Mouse (Mus musculus) layer of hippocampus, postnatal 14 days (tissue): ENCODE measurements around the gene Ggps1. TPM values are rescaled to one million over a fixed set of nuclear protein-coding genes. Genes with fewer than 3 reads are reported as not detected.
"Not testable (repeated sequence)": the region's sequence is repeated elsewhere in the genome, so short reads cannot be mapped to it uniquely, and the experiment has no call there.

Source experiments
- DNase-seq, 2 experiments: peaks; one replicate each; pipeline ENCODE4 v3.0.0; 2021 to 2022; ENCODE audit warnings: low spot score in 2 of 2, mixed read lengths in 1 of 2
- total RNA-seq, 2 experiments: library from RNA; stranded (reverse); gene quantifications; 2 replicates each; pipeline ENCODE4 v1.2.3; 2021

Gene Ggps1
- total RNA-seq, 2 experiments from 2014 or later: 48.1 to 53.5 TPM

GRCm38 (mm10) chr13:14039292-14039965 lies 23.9 kb downstream of the Ggps1 start, which contains the start of gene Tbce:
Tbce (minus strand) TSS chr13:14039638.
- peak; percentile 94 to 97 for DNase-seq

GRCm38 (mm10) chr13:14038911-14039291 lies 24.4 kb downstream of the Ggps1 start:
- DNase-seq: peak in 1 of 2 experiments; percentile 24

DNA sequence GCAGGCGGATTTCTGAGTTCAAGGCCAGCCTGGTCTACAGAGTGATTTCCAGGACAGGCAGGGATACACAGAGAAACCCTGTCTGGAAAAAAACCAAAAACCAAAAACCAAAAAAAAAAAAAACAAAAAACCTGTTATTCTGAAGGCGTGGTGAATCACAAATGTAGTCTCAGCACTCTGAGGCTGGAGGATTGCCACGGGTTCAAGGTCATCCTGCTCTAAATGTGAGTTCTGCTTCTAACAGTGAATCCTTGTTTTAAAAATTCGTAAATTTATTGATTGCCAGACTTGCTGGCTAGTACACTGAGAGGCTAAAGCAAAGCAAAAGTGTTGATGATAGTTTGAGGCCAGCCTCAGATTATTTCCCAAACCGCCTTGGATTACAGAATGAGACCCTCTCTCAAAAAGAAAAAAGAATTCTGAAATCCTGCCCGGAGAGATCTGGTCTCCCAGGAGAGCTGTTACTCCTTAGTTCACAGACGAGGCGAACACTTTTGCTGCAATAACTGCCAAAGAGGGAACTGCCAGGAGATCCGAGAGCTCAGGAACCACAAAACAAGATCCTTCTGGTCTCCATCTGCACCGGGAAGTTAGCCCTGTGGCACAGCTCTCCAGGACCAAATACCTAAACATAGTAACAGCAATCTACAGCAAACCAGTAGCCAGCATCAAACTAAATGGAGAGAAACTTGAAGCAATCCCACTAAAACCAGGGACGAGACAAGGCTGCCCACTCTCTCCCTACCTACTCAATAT lies 27.2 kb downstream of the Ggps1 start:
- no peak for DNase-seq

DNA sequence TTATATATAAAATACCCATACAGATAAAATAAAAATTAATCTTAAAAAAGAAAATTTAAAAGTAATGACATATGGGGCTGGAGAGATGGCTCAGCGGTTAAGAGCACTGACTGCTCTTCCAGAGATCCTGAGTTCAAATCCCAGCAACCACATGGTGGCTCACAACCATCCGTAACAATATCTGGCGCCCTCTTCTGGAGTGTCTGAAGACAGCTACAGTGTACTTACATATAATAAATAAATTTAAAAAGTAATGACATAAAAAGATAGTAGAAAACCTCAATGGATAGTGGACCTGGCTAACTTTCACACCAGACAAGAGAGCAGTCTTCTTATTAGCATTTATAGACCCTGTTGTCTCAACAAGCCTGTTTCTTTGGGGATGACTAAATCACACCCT lies 27.9 kb downstream of the Ggps1 start:
- DNase-seq: not testable (repeated sequence)

- DNase-seq: no peak
Measured at GRCm38 (mm10) chr13:14034073-14034348, 29.3 kb downstream of the Ggps1 start.

GRCm38 (mm10) chr13:14033309-14034072 lies 29.8 kb downstream of the Ggps1 start:
- no peak for DNase-seq

- DNase-seq: no peak
Measured at GRCm38 (mm10) chr13:14026154-14026820, 37.0 kb downstream of the Ggps1 start.

DNA sequence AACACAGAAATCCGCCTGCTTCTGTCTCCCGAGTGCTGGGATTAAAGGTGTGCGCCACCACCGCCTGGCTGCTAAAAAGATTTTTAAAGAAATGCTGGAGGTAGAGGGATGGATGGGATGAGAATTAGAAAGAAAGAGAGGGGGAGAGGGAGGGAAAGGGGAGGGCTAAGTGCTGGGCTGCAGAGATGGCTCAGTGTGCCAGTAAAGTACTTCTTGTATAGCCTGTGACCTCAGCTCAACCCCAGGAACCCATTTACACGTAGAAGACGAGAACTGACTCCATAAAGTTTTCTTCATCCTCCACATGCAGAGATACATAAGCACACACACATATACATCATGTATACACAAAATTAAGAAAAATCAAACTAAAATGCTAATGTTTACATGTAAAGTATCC lies 37.7 kb downstream of the Ggps1 start:
- DNase-seq: no peak

DNA sequence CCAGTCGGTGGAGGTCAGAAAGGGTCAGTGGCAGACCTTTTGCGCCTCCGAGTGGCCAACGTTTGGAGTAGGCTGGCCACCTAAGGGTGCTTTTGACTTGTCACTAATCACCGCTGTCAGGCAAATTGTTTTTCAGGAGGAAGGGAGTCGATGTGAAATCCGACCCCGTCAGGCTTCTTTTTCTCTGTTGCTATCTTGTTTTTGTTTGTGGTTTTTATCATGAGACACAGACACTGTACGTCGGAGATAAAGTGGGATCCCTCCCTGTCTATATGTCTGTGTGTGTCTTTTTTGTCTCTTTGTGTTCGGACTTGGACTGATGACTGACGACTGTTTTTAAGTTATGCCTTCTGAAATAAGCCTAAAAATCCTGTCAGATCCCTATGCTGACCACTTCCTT lies 41.9 kb downstream of the Ggps1 start:
- DNase-seq: not testable (repeated sequence)

DNA sequence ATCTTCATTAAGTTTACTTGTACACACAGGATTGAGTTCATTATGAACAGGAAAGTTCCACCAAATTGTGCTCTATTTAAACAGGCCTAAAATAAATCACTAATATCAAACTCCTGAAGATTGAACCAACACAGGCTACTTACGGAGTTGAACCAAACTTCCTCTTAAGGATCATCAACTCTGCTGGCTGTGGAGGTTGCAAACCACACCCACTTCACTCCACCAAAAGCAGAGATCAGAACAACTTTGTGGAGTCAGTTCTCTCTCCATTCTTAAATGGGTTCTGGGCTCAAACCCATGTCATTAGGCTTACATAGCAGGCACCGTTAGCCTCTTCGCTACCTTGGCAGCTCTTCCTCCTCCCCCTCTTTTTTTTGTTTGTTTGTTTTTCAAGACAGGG lies 44.4 kb downstream of the Ggps1 start:
- no peak for DNase-seq

DNA sequence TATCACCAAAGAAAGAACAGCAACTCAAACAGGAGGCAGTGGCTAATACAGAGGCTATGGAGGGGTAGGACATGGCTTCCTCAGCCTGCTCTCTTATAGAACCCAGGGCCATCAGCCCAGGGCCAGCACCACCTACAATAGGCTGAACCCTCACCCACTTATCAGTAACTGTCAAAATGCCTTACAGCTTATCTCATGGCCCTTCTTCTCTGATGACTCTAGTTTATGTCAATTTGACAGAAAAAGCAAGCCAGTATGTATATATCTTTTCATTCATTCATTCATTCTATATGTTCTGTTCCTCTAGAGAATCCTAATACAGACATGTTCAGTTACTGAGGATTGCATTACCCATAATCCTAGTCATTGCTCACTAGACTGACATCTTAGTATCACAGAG lies 45.0 kb downstream of the Ggps1 start:
- DNase-seq: no peak

GRCm38 (mm10) chr13:14015609-14016008 lies 47.7 kb downstream of the Ggps1 start:
- no peak for DNase-seq

- DNase-seq: no peak
Measured at GRCm38 (mm10) chr13:14014540-14014939, 48.7 kb downstream of the Ggps1 start.

DNA sequence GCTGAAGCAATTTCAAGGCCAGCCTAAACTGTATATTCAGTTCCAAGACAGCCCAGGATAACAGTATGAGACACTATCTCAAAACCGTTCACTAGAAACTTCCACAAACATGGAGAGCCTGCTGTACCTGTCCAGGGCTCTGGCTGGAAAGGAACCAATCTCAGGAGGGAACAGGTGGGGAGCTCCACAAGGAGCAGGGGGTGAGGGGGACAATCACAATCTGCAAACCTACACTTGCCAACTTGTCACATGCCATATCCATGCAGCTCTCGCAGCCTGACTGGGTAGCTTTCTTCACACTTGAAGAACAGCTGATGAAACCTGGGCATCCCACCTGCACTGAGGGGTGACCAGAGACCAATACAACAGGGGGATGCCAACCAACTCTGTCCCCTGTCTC lies 49.3 kb downstream of the Ggps1 start:
- no peak for DNase-seq

GRCm38 (mm10) chr13:14011454-14011995 lies 51.8 kb downstream of the Ggps1 start:
- DNase-seq: no peak

- DNase-seq: no peak
Measured at GRCm38 (mm10) chr13:14006056-14006455, 57.2 kb downstream of the Ggps1 start.

- no peak for DNase-seq
Measured at GRCm38 (mm10) chr13:14004999-14005398, 58.3 kb downstream of the Ggps1 start.

DNA sequence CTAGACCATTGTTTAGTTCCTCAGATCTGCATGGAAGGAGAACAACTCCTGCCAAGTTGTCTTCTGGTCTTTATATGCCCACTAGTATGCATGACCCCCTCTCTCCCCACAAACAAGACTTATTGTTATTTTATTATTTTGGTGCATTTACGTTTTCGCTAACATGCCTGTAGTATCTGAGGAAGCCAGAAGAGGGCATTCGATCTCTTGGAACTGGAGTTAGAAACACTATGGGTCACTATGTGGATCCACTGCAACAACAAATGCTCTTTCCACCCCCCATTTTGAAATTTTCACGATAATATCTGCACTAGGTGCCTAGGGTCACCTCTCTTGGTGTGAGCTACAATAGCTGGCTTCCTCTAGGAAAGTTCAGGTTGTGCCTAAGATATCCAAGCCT lies 59.2 kb downstream of the Ggps1 start:
- no peak for DNase-seq

DNA sequence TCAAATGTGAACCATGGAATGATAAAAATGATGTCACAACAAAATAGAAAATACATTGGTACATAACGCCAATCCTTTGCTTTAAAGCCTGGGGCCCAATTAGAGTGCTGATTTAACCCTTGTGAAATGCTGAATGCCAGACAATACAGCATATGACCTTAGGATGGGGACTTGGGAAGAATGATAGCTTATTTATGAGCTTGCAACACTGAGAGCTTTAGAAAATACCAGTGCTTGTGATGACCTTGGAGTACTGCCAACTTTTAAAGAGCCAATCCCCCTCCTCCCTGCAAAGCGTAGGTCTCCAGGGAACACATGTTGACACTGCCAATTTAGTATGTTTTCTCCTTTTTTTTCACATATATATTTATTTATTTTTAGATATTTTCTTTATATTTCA lies 60.6 kb downstream of the Ggps1 start:
- DNase-seq: no peak
